Mouse (Mus musculus) intestine, embryonic 14.5 days (tissue): ENCODE measurements at regions not wholly inside any gene's neighbourhood (a gene's known extent, or its start where the extent isn't known, plus 50 kb on each side); places are given as distances from the start of the nearest gene placed in this dataset.
"Not testable (repeated sequence)": the region's sequence is repeated elsewhere in the genome, so short reads cannot be mapped to it uniquely, and the experiment has no call there.

ENCODE experiments used
- ATAC-seq: fragments of 200-750 bp; cut with Nextera tagmentation; replicated peaks from 2 replicates; pipeline ENCODE4 v1.8.0; 2017; ENCODE audit warnings: low read depth, moderate number of reproducible peaks, moderate TSS enrichment, moderate library complexity; ENCODE audit not compliant: low FRiP score, low TSS enrichment
- DNase-seq: peaks from one replicate; pipeline ENCODE4 v3.0.0-alpha.2; 2018; ENCODE audit warnings: low spot score
- H3K27ac ChIP-seq: fragments of 300-500 bp; sonication (generic); 2 replicates; pipeline ENCODE4 v1.5.1; 2014; ENCODE audit warnings: low read depth, mild to moderate bottlenecking, control low read depth
- H3K27me3 ChIP-seq: fragments of 300-500 bp; sonication (generic); replicated peaks from 2 replicates; pipeline ENCODE4 v1.6.1; 2014; ENCODE audit warnings: low read length, control low read depth; ENCODE audit not compliant: control insufficient read depth, insufficient read depth
- H3K36me3 ChIP-seq: fragments of 300-500 bp; sonication (generic); 2 replicates; pipeline ENCODE4 v1.6.1; 2014; ENCODE audit warnings: low read length, control low read depth; ENCODE audit not compliant: control insufficient read depth, insufficient read depth
- H3K4me1 ChIP-seq: fragments of 300-500 bp; sonication (generic); replicated peaks from 2 replicates; pipeline ENCODE4 v1.6.1; 2014; ENCODE audit warnings: low read length, control low read depth, mixed read lengths; ENCODE audit not compliant: control insufficient read depth, insufficient read depth
- H3K4me2 ChIP-seq: fragments of 300-500 bp; sonication (generic); 2 replicates; pipeline ENCODE4 v1.6.1; 2014; ENCODE audit warnings: low read length
- H3K4me3 ChIP-seq: fragments of 300-500 bp; sonication (generic); 2 replicates; pipeline ENCODE4 v1.5.1; 2014; ENCODE audit warnings: low read depth, low read length, control low read depth, mixed read lengths
- H3K9ac ChIP-seq: fragments of 300-500 bp; sonication (generic); 2 replicates; pipeline ENCODE4 v1.6.1; 2014; ENCODE audit warnings: mild to moderate bottlenecking, low read length
- H3K9me3 ChIP-seq: fragments of 300-500 bp; sonication (generic); 2 replicates; pipeline ENCODE4 v1.6.1; 2016; ENCODE audit warnings: low read length, control low read depth; ENCODE audit not compliant: control insufficient read depth
- WGBS: fragments of 180-500 bp; shearing (Covaris S2); extraction: QIAGEN DNeasy Blood & Tissue Kit; methylation state at CpG from one replicate; pipeline ENCODE4 v1.1.7; 2014; 5-methylcytosine and 5-hydroxymethylcytosine counted together

DNA sequence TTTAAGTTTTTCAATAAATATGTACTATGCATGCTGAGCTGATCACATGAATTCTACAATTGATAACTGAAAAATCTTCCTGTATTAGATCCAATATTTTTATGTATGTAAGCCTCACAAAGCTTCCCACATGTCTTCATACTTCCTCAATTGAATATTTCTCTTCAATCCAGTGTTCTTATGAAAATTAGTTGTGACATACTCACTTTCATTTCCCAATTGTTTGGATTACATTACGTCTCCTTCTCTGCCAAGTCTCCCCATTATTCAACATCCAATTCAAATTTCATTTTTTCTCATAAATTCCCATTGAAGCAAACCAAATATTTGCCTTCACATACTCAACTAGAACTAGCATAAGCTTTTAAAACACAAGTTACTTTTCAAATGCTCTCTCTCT, 76.3 kb upstream of the Gucy1a1 start:
- H3K27me3 ChIP-seq = no peaks in the 10 kb centered on the region
- DNase-seq (no peak), ATAC-seq (no peak)
- no peak overlapping the region for H3K4me3 ChIP-seq
- H3K4me2 ChIP-seq = no peak overlapping the region
- H3K27ac ChIP-seq = no peak overlapping the region
- H3K4me1 ChIP-seq = no peaks in the 10 kb centered on the region
- no peaks in the 10 kb centered on the region for H3K36me3 ChIP-seq
- no peaks in the 10 kb centered on the region for H3K9me3 ChIP-seq
- WGBS = 45% methylated on average over 1 of the region's 1 CpGs
- no peak overlapping the region for H3K9ac ChIP-seq

DNA sequence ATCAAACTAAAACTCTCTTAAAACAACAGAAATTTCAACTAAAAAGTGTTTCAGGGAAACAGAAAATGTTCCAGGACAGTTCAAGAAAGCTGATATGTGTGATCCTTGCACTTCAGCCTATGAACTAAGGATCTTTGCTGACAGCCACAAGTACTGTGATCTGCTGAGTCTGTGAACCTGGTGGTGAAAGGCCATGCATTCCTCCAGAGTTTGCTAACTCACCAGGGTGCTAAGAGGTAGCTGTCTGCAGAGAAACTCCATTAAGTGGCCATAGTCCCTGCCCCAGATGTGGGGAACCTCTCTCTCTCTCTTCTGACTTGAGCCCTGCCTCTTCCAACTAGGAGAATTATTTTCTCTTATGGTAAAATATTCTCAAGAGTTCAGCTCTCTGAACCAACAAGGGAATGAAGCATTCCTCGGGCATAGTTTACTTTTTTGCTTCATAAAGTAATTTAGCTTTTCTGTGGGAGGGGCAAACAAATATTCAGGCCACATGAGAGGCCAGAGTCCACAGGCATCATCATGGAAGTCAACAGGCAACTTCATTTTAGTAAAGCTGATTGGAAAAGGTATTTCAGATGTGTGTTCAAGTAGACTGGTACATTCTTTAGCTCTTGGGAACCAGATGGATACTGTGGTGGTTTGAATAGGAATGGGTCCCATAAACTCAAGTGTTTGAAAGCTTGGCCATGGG, 73.8 kb upstream of the Gucy1a1 start:
- not testable (repeated sequence) for ATAC-seq
- 28% methylated on average over 1 of the region's 1 CpGs for WGBS

DNA sequence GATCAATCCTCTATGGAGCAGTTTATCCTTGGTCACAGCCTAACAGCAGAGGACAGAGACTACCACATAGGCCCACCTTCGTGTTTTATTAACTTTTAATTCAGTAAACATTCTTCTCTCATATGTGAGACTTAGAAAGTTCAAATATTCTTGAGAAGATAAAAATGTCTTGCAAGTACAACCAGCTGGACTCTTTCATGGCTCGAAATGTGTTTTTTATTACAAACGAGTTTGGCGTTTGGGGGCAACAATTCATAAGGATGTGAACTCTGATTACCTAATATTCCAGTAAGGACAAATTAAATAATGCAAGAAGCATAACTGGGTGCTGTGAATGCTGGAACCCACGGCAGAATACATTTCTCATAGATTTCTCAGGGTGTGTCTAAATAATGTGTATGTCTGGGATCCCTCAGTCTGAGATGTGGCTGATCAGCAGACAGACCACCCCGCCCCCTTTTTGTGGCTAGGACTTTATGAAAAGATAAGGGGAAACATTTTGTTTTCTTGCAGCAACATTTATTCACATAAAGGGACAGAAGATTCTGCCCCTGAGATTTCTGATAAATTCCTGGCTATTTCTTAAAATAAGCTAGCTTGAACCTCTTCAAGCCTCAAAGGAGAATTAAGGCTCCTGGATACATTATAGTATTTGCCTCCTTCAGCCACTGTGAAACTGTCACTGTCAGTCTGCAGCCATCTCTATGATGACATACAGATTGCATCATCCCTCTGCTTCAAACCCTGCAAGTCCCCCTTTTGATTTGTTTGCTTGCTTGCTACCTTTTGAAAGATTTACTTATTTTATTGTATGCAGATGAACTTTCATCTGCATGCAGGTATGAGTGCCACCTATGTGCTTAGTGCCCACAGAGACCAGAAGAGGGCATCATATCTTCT, 69.2 kb upstream of the Gucy1a1 start:
- Histone ChIP-seq H3K27ac (no peak overlapping the region), H3K9ac (no peak overlapping the region), H3K4me1 (no peaks in the 10 kb centered on the region), H3K9me3 (no peaks in the 10 kb centered on the region), H3K4me3 (no peak overlapping the region), H3K4me2 (no peak overlapping the region), H3K27me3 (no peaks in the 10 kb centered on the region), H3K36me3 (no peaks in the 10 kb centered on the region)
- WGBS = 51% methylated on average over 6 of the region's 6 CpGs
- ATAC-seq = no peak
- no peak for DNase-seq

More for the DNA sequence above, 73.8 kb upstream of the Gucy1a1 start:
- H3K4me1 ChIP-seq, H3K27ac ChIP-seq, H3K4me2 ChIP-seq, H3K36me3 ChIP-seq, H3K4me3 ChIP-seq, H3K9ac ChIP-seq, H3K9me3 ChIP-seq, H3K27me3 ChIP-seq, DNase-seq: not testable (repeated sequence)

DNA sequence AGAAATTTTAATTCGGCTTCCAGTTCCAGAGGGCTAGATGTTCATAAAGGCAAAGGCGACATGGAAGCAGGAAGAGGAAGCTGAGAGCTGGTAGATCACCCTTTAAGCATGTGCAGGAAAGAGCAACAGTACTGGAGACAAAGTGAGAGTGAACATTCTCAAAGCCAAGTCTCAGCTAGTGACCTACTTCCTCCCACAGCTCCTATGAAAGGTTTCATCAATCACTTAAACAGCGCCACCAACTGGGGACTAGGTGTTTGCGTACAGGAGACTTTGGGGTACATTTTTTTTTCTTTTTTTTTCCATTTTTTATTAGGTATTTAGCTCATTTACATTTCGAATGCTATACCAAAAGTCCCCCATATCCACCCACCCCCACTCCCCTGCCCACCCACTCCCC, 61.7 kb upstream of the Gucy1a1 start:
- no peaks in the 10 kb centered on the region for H3K9me3 ChIP-seq
- no peak for ATAC-seq
- H3K27ac ChIP-seq = no peak overlapping the region
- no peak overlapping the region for H3K4me2 ChIP-seq
- WGBS = 86% methylated on average over 5 of the region's 5 CpGs
- no peak overlapping the region for H3K9ac ChIP-seq
- H3K36me3 ChIP-seq = no peaks in the 10 kb centered on the region
- H3K4me1 ChIP-seq = no peaks in the 10 kb centered on the region
- no peak overlapping the region for H3K4me3 ChIP-seq
- DNase-seq = no peak
- H3K27me3 ChIP-seq = no peaks in the 10 kb centered on the region
